Mouse (Mus musculus) B cell, adult 2 months (primary cell): ENCODE results near the gene Tubal3.
A peak's percentile ranks its signal among the peaks of the same experiment; 100 is the strongest.
"Not testable (repeated sequence)": the region's sequence is repeated elsewhere in the genome, so short reads cannot be mapped to it uniquely, and the experiment has no call there.

Experiments used
- DNase-seq, 2 experiments: peaks; one replicate each; pipeline ENCODE4 v3.0.0; 2022

Gene Tubal3

DNA sequence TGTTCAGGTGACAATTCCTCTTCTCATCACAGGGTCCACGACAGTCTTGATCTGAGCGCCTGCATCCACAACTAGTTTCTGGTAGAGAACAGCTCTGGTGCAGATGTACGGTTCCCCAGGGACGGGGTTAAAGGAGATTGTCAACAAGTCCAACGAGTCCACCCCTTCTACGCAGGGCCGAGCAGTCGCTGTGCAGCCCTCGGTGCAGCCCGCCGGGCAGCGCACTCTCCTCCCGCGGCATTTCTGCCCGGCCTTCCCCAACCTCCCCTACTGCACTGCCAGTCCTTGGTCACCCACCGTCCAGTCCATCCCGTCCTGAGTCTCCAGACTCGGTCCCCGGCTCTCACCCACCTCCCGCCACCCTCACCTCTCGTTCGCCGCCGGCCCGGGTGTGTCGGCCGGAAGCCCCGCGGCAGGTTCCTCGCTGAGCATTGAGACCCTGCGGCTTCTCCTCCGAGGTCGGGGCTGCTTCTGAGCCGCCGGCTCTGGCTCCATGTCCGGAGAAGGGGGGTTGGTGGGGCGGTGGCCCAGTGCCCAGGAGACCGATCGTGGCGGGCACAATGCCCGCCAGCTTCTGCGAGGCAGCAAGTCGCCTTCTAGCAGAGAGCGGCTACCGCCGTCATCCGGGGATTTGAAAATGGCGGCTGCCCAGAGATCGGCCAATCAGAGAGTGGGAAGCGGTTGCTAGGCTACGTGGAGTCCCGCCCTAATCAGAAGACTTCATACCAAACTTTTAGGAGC, at the start of gene Tubal3, which contains the start of gene Net1:
Tubal3 (plus strand) TSS at position 704 of the 741 bp plus-strand sequence.
Net1 (minus strand) TSS at position 650 of the 741 bp plus-strand sequence.
- peak; percentile 91 for DNase-seq

DNA sequence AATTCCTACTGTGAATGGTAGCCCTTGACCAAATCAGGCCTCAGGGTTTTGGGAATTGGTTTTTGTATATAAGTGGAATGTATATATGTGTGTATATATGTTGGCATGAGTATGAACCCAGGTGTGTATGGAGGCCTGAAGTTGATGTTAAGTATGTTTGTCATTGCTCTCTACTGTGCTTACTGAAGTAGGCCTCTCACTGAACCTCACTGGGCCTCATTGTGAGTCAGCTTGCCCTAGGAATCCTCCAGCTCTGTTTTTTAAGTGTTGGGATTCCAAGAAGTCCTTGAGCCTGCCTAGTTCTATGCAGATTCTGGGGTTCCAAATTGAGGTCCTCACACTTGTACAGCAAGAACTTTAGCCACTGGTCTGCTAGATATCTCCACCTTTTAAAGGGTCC, 48.2 kb upstream of the Tubal3 start:
- no peak for DNase-seq

DNA sequence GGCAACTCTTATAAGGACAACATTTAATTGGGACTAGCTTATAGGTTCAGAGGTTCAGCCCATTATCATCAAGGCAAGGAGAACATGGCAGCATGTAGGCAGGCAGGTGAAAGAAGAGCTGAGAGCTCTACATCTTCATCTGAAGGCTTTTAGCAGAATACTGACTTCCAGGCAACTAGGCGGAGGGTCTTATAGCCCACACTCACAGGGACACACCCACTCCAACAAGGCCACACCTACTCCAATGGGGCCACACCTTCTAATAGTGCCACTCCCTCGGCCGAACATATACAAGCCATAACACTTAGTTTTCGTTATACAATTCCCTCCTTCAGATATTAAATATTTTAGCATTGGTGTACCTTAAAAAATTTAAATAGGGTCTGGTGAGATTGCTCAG, 45.2 kb upstream of the Tubal3 start:
- DNase-seq, result no peak

DNA sequence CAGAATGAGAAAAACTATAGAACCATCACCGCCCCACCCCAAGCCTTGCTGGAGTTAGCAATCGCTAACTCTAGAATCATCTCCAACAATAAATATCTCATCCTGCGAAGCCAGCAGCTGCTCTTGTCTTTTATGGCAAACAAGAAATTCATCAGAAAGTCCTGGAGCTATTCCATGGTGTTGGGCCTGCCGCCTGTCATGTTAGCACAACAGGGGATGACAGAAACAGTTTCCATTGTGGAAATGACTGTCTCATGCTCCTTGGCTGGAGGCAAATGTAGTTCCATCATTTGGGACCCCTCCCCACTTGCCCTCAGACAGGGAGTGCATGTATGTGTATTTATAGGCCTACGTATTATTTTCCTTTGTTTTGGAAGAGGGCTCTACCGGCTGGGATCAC, 41.6 kb upstream of the Tubal3 start:
- no peak for DNase-seq

DNA sequence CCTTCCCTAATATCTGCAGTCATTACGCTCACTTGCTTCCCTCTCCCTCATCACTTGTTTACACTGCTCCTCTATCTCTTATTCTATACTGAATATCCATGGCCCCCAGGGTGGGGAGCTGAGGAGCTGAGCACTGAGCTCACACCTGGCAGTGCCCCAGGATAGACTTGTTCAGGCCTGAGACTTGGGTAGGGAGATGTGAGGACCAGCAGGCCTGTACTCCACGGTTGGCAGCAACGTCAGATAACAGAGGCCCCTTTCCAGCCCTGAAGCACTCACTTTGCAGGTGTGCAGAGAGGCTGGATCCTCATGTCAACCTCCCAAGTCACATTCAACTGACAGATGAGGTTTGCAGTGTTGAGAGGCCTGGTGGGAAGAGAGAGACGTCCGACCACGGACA, 40.9 kb upstream of the Tubal3 start:
- no peak for DNase-seq

DNA sequence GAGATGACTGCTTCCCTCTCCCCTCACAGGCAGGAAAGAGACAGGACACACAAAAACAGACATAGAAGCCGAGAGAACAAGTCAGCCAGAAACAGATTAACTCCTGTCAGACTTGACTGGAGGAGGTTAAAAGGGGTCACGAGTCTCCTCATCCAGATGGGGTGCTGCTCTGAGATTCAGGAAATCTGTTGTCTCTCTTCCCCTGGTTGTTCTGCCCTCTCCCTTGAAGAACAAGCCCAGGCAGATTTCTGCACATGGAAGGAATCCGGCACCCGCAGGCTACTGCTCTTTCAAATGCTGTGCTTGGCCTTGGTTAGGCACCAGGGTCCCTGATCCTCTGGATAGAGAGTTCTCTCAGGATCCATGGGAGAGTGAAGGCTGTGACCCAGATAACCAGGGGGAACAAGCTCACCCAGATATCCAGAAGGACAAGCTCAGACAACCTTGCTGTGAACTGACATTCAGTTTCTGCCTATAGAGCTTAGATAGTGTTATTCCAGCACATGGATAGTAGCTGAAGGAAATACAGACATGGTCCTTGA, 40.3 kb upstream of the Tubal3 start:
- DNase-seq, result no peak

DNA sequence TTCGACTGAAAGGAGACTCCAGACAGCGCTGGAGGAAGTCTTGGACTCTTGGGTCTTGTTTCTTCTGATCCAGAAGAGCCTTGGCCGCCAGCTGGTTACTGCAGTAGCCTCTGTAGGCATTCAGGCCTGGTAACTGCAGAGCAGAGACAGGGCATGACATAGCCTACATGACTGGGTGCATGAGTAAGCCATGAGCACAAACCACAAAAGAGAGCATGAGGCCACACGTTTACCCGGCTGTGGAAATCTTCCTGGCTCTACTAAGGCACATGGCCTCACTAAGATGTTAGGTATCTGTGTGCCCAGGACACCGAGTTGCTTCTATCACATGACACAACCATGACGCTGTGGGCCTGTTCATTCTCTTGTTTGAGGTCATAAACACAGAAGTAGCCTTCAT, 31.4 kb upstream of the Tubal3 start:
- no peak for DNase-seq

DNA sequence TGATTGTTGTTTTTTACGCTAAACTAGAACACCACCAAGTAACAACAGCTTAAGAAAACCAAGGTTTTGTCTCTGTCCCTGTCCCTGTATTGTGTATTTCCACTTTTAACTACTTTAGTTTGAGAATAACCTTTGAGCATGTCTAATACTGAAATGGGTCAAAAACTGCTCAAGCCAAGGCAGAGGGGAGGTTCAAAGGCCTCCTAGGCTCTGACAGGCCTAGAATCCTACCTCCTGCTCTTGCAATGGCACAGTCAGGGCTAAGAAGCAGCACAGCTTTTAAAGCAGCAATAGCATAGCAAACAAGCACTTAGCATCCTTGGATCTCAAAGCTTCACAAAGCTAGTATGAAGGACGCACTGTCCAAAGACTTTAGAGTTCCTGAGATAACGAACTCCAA, 29.0 kb upstream of the Tubal3 start:
- DNase-seq, result no peak

DNA sequence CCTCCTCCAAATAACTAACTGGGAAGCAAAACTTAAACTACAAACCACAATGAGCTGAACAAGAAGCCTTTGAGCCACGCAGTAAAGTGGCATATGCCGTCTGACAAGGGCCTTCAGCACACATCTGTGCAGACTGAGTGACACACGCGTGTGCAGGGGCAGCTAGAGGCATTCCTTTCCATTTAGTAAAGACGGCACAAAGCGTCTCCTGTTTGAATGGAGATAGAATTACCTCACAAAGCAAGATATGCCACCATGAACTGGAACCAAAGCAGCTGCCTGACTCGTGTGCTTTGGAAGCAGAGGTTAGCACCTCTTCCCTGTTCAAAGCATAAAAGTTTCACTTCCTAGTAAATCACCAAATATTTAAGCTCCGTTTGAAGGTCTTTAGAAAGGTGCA, 28.0 kb upstream of the Tubal3 start:
- DNase-seq, result no peak

DNA sequence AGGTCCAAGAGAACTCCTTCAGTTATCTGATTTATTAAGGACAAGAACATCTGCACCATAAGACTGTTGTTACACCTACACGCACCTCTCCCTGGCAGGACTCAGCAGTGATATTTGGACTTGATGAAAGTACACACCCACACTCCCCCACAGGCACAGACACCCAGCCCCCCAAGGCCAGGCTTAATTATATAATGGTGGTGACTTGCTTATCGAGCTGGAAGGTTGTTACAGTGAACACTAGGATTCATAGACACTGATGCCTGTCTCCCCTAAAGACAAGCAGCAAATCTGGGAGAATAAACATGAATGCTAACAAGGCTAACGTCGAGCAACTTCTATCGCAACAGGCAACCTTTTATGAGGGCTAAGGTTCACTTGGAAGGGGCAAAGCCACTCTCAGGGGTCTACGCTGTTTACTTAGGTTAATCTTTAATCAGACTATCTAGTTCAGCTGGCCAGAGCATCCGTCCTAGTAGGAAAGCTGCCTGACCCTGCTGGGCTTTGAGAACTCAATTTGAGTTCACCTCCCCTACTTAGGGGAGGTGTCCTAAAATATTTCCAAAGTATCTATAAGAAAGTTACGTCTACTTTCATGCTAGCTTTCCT, 26.5 kb upstream of the Tubal3 start:
- no peak for DNase-seq

DNA sequence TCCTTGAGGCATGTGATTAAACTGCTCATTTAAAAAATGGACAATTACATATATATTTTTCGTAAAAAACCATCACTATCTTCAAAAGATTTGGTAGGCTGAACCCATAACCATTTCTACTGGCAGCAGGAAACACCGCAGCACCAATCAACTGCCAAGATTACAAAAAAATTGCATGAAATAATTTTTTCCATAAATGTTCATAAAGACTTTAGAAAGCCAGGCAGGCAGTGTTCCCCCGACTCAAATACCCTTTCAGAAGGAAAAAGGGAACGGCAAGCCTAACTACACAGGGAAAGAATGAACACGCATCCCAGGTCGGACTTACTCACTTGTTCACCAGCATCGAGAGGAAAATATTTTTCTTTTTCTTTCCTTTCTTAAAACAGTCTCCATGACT, 25.5 kb upstream of the Tubal3 start:
- no peak for DNase-seq

DNA sequence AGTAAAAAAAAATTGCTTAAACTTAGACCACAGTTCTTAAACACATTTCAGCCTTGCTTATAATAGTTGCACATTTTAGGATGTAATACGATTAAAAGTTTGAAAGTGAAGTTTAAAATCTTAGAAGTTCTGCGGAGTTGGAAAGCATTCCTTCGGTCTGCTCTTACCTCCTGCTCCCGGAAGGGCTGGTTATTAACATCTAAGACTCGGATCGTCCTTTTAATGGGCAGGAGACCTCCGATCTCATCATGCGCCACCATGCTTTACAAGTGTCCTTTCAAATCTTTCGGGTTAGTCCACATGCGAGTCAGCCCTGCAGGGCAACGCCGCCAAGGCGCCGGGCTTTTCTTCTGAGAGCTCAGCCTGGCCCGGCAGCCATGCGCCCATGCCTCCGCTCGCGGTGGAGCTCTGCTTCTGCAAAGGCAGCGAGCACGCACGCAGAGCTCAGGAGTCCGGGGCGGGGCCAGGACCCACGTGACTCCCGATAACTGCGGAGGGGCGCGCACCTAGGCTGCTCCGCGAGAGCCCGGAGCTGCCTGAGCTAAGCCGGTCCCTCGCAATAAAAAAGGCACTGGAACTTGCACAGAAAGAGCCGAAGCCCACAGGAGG, 24.8 kb upstream of the Tubal3 start:
- DNase-seq, result peak; percentile 93 to 95

DNA sequence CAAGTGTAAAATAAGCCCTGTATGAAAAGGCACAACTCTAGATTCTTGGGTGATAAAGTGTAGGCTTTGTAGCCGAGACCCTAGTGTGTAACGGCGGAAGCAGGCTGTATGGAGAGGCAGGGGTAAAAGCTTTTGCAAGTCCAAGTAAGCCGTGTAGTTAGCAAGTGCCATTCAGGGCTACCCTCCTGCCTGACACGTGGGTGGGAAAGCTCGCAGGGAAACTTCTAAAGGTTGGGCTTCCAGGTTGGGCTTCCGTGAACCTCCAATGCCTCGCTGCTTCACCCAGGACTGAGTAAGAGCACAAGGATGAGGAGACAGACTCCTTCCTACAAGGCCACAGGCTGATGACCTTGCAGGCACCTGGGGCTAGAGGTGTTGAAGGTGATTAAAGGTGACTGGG, 23.5 kb upstream of the Tubal3 start:
- DNase-seq, result no peak

DNA sequence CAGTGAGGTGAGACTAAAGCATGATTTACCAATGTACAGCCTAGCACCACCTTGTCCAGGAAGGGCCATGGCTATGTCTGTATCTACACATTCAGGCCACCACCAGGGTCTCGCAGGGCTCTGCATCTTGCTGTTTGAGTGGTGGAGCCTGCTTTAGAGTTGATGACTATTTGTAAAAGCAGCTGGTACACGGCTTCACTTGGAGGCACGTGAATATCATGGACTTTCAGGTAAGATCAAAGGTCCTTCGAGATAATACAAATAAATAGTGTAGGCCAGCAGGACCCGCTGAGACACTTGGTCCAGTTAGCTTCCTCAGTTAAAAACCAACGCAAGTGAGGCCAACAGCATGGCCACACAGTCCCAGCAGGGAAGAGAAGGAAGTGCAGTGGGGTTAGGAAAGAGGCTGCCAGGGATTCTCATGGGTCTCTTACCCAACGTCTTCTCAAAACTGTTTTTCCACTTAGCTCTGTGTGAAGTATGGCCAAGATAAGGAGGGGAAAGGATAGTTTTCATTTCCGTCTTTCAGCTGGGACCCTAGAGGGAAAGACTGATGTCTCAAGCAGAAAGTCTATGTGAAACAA, 22.6 kb upstream of the Tubal3 start:
- DNase-seq, result no peak

DNA sequence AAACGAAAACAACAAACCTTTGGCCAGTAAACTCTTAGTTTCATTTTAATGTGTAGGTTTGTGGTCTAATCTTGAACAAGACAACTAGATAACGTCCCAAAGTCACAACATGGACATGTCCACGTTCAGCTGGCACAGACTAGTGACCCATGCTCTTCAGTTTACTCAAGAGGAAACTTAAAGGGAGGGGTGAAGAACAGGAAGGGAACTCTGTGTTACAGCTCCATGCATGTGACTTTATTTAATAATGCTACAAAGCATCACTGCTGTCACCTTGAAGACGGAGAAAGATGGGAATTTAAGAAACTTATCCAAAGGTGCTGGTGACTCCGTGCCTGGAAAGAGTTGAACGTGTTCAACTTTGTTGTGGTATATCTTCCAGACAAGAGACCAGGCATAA, 22.0 kb upstream of the Tubal3 start:
- no peak for DNase-seq

DNA sequence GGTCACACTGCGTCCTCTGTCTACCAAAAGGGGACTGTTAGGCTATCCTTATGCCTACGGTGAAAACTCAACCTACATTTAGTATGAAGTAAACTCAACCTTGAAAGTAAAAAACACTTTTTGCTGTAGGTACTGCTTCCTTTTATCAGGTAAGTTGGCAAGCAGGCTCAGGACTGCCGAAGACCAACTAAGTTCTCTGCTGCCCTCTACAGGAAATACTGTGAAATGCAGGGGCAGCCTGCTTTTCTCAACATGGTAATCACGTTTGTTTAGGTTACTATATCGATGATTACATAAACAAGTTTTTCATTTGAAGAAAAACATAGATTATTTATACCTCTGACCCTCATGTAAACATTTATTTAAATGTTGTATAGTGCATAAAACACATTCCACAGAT, 21.2 kb upstream of the Tubal3 start:
- DNase-seq, result peak; percentile 82 to 83

DNA sequence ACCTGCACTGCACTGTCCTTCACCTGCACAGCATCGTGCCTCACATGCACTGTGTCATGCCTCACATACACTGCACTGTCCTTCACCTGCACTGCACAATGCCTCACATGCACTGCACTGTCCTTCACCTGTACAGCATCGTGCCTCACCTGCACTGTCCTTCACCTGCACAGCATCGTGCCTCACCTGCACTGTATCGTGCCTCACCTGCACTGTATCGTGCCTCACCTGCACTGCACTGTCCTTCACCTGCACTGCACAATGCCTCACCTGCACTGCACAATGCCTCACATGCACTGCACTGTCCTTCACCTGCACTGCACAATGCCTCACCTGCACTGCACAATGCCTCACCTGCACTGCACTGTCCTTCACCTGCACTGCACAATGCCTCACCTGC, 19.9 kb upstream of the Tubal3 start:
- not testable (repeated sequence) for DNase-seq

DNA sequence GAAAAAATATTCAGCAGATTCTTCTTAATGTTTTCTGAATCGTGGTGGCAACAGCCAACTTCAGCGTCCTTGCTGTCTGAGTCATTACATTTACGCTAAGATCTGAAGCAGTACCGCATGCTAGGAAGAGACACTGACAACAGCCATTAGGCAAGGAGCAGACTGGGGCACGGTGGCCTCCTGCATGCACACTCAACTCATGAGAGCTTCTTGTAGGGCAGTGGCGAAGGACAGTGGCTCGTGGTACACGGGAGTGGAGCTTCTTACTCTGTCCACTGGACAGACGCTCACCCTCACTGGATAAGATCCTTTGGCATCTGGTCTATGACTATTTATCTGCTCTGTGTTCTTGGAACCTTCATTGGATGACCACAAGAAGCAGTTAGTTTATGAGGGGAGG, 18.8 kb upstream of the Tubal3 start:
- DNase-seq, result no peak

DNA sequence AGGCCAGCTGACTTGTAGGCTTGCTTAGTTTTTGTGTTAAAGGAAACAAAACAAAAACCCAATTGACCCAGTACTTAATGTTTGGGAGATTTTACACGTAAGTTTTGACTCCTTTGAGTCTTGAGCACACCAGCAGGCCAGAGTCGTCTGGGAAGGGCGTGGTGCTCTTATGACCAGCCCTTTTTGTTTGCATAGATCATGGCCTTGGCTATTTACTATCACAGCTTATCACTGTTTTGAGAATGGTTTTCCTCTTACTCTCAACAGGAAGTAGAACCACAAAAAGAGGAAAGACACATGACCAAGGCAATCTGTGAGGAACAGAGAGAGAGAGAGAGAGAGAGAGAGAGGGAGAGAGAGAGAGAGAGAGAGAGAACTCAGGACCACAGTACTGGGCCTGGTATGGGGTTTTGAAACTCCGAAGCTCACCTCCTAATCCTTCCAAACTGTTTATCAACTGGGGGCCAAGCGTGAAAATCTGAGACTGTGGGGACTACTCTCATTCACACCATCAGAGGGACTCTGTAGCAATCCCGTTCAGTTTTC, 10.8 kb upstream of the Tubal3 start:
- DNase-seq, result no peak

DNA sequence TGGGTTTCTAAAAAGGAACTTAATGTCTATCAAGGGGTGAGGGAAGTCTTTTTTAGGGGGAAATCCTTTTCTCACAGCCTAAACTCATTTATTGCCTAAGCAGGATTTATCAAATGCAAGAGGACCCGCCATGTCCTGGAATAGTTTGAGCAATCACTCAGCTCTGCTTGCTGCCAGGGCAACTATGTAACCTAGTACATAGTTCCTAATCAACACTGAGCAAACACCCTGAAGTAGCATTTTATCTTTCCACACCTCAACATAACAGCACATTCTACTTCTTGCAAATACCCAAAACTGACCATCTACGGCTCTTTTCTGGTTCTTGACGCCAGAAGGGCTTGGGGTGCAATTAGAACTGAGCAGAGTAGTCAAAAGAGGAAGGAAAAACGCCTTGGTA, 9.8 kb upstream of the Tubal3 start:
- DNase-seq, result no peak

DNA sequence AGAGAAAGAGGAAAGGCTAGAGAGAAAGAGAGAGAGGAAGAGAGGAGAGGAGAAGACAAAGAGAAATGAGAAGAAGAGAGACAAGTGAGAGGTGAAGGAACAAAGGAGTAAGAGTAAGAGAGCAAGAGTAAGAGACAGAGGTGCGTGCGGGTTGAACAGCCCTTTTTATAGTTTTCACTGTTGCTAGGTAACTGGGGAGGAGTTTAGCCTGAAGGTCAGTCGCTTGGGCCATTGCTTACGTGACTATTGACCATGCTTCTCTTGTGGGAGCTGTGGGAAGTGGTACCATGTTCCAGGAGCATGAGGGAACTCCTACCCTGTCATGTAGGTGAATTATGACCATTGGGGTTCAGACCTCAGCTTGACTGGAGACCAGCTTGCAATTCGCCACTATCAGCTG, 7.7 kb upstream of the Tubal3 start:
- DNase-seq, result no peak

DNA sequence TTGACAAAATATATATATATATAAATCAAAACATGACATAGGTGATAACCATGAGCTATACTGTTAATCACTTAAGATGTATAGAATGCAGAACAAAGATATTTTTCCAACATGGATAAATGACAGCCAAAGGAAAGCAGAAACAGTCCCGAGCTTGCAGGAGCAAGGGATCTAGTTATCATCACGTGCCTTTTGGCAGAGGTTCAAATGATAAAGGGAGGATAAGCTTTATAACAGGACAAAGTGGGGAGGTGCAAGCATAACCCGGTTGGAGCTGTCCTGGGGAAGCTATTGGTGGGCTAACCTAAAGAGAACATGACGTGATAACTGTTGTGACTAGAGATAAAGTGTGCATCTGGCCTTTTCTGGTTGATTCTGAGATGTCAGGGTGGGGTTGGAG, 4.6 kb upstream of the Tubal3 start:
- DNase-seq, result no peak

DNA sequence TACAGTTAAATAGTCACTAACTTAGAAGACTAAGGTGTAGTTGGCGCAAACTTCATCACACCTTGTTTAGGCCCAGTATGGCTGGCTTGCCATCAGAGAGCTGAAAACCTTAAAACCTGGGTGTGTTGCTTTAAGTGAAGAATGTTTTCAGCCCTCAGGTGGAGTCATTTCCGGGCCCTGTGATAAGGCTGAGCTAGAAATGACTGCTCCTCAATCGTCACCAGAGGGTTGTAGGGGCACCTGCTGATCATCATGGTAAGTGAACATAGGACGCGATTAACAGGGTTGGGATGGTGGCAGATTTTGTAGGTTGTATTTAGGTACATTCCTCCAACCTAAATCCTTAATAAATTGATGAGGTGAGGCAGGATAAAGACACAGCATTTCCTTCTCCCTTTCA, 6.4 kb downstream of the Tubal3 start:
- no peak for DNase-seq

DNA sequence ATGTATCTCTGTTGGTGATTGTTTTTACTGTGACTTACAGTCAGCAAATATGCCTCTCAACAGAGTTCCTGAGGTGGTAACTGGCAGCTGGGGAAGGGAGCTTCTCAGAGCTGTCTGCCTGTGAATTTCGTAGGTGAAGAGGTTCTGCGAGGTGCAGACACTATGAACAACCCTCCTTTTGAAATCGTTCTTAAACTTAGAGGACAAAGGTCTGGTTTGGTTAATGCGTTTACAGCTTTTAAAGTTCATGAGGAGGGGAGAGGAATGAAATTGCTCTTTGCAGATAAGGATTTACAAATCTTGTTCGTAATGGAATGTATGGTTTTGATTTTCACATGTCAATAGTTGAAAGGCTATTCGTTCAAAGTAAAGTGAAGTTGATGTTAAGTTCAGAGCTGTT, 7.6 kb downstream of the Tubal3 start:
- DNase-seq, result no peak
